Mouse (Mus musculus): ENCODE results near the gene Smok3c.
"Not testable (repeated sequence)": the region's sequence is repeated elsewhere in the genome, so short reads cannot be mapped to it uniquely, and the experiment has no call there.

Smok3c gene

GRCm38 (mm10) chr5:138052894-138053293, at the start of gene Smok3c:
Gene Smok3c, plus strand, starts transcription at chr5:138053194.
- not testable (repeated sequence) for DNase-seq

GRCm38 (mm10) chr5:138009437-138009836, 43.6 kb upstream of the Smok3c start:
- DNase-seq = no peak

GRCm38 (mm10) chr5:138012382-138012781, 40.6 kb upstream of the Smok3c start:
- no peak for DNase-seq

GRCm38 (mm10) chr5:138016530-138016929, 36.5 kb upstream of the Smok3c start:
- no peak for DNase-seq

GRCm38 (mm10) chr5:138016997-138017396, 36.0 kb upstream of the Smok3c start:
- DNase-seq = no peak

GRCm38 (mm10) chr5:138019577-138019976, 33.4 kb upstream of the Smok3c start:
- not testable (repeated sequence) for DNase-seq

- not testable (repeated sequence) for DNase-seq
Measured at GRCm38 (mm10) chr5:138020961-138021479, 32.0 kb upstream of the Smok3c start, which contains the start of the genes Smok3a and Smok3b. Gene Smok3a, plus strand, starts transcription at chr5:138021261. Gene Smok3b, plus strand, starts transcription at chr5:138021429.

GRCm38 (mm10) chr5:138073803-138074202, 20.8 kb downstream of the Smok3c start:
- no peak for DNase-seq

- DNase-seq = no peak
Measured at GRCm38 (mm10) chr5:138075684-138076083, 22.7 kb downstream of the Smok3c start.

- no peak for DNase-seq
Measured at GRCm38 (mm10) chr5:138076148-138076547, 23.2 kb downstream of the Smok3c start.

GRCm38 (mm10) chr5:138080456-138080855, 27.5 kb downstream of the Smok3c start:
- DNase-seq = no peak

GRCm38 (mm10) chr5:138081446-138081845, 28.5 kb downstream of the Smok3c start:
- DNase-seq = no peak

GRCm38 (mm10) chr5:138083318-138083900, 30.4 kb downstream of the Smok3c start:
- DNase-seq = no peak

GRCm38 (mm10) chr5:138083936-138084335, 30.9 kb downstream of the Smok3c start:
- no peak for DNase-seq

- DNase-seq = peak; percentile 13
Measured at GRCm38 (mm10) chr5:138084507-138084906, 31.5 kb downstream of the Smok3c start.

GRCm38 (mm10) chr5:138084996-138085395, 32.0 kb downstream of the Smok3c start, which contains the start of gene Zkscan1:
Gene Zkscan1, plus strand, starts transcription at chr5:138085084.
- DNase-seq = peak; percentile 93

- no peak for DNase-seq
Measured at GRCm38 (mm10) chr5:138085421-138085911, 32.5 kb downstream of the Smok3c start.

GRCm38 (mm10) chr5:138086842-138087241, 33.8 kb downstream of the Smok3c start:
- DNase-seq = no peak

GRCm38 (mm10) chr5:138088366-138088765, 35.4 kb downstream of the Smok3c start:
- DNase-seq = no peak

- no peak for DNase-seq
Measured at GRCm38 (mm10) chr5:138089108-138089551, 36.1 kb downstream of the Smok3c start.

- DNase-seq = peak; percentile 42
Measured at GRCm38 (mm10) chr5:138090271-138090670, 37.3 kb downstream of the Smok3c start.

GRCm38 (mm10) chr5:138090737-138091136, 37.7 kb downstream of the Smok3c start:
- no peak for DNase-seq

- no peak for DNase-seq
Measured at GRCm38 (mm10) chr5:138092771-138093170, 39.8 kb downstream of the Smok3c start.

GRCm38 (mm10) chr5:138094474-138094873, 41.5 kb downstream of the Smok3c start:
- no peak for DNase-seq

Data from embryo, embryonic 11 days (tissue).